Mouse (Mus musculus): ENCODE measurements around the gene Gm20388. TPM values are rescaled to one million over a fixed set of nuclear protein-coding genes. Genes with fewer than 3 reads are reported as not detected.
A peak's percentile ranks its signal among the peaks of the same experiment; 100 is the strongest.

Gm20388 gene
- polyA plus RNA-seq, 1 experiment from 2014 or later, result not detected

- WGBS, result 96% methylated on average over 8 of the region's 8 CpGs
- no peak for ATAC-seq (ENCODE audit: low FRiP score, low TSS enrichment)
- Histone ChIP-seq H3K4me1 (ENCODE audit: control insufficient read depth, insufficient read depth, low read length) (peaks cover 8% of the 10 kb centered on the region; the same call in 1 of the 2 replicates), H3K27ac (ENCODE audit: low read depth, low read length) (no peak overlapping the region), H3K4me2 (replicated peaks; ENCODE audit: low read depth, low read length) (no peak overlapping the region), H3K36me3 (ENCODE audit: control insufficient read depth, insufficient read depth, low read length) (no peaks in the 10 kb centered on the region), H3K9ac (ENCODE audit: low read depth, low read length) (no peak overlapping the region), H3K27me3 (ENCODE audit: control insufficient read depth, insufficient read depth, low read length) (no peaks in the 10 kb centered on the region), H3K9me3 (ENCODE audit: control insufficient read depth, low read length) (no peaks in the 10 kb centered on the region), H3K4me3 (ENCODE audit: low read length) (no peak overlapping the region)
Measured at GRCm38 (mm10) chr8:120044907-120045306, 134.3 kb downstream of the Gm20388 start.

- H3K9ac ChIP-seq (ENCODE audit: low read depth, low read length), result no peak overlapping the region
- no peaks in the 10 kb centered on the region for H3K27me3 ChIP-seq (ENCODE audit: control insufficient read depth, insufficient read depth, low read length)
- no peaks in the 10 kb centered on the region for H3K36me3 ChIP-seq (ENCODE audit: control insufficient read depth, insufficient read depth, low read length)
- no peak for ATAC-seq (ENCODE audit: low FRiP score, low TSS enrichment)
- H3K9me3 ChIP-seq (ENCODE audit: control insufficient read depth, low read length), result no peaks in the 10 kb centered on the region
- peaks cover 8% of the 10 kb centered on the region; the same call in 1 of the 2 replicates for H3K4me1 ChIP-seq (ENCODE audit: control insufficient read depth, insufficient read depth, low read length)
- no peak overlapping the region for H3K4me3 ChIP-seq (ENCODE audit: low read length)
- no peak overlapping the region for H3K4me2 ChIP-seq (replicated peaks; ENCODE audit: low read depth, low read length)
- WGBS, result 42% methylated on average over 5 of the region's 5 CpGs
- no peak overlapping the region for H3K27ac ChIP-seq (ENCODE audit: low read depth, low read length)
Measured at GRCm38 (mm10) chr8:120045471-120045870, 134.8 kb downstream of the Gm20388 start.

GRCm38 (mm10) chr8:120046258-120047020 lies 135.8 kb downstream of the Gm20388 start:
- H3K27ac ChIP-seq (ENCODE audit: low read depth, low read length), result peak overlapping the region; percentile 26; the same call in 1 of the 2 replicates
- H3K4me2 ChIP-seq (replicated peaks; ENCODE audit: low read depth, low read length), result no peak overlapping the region
- H3K4me3 ChIP-seq (ENCODE audit: low read length), result no peak overlapping the region
- H3K9ac ChIP-seq (ENCODE audit: low read depth, low read length), result no peak overlapping the region
- H3K36me3 ChIP-seq (ENCODE audit: control insufficient read depth, insufficient read depth, low read length), result no peaks in the 10 kb centered on the region
- peaks cover 8% of the 10 kb centered on the region; the same call in 1 of the 2 replicates for H3K4me1 ChIP-seq (ENCODE audit: control insufficient read depth, insufficient read depth, low read length)
- no peaks in the 10 kb centered on the region for H3K9me3 ChIP-seq (ENCODE audit: control insufficient read depth, low read length)
- 62% methylated on average over 14 of the region's 14 CpGs for WGBS
- ATAC-seq (ENCODE audit: low FRiP score, low TSS enrichment), result peak; percentile 62; the same call in 1 of the 2 replicates
- no peaks in the 10 kb centered on the region for H3K27me3 ChIP-seq (ENCODE audit: control insufficient read depth, insufficient read depth, low read length)

GRCm38 (mm10) chr8:120049949-120050348 lies 139.3 kb downstream of the Gm20388 start:
- 84% methylated on average over 13 of the region's 13 CpGs for WGBS
- Histone ChIP-seq H3K36me3 (ENCODE audit: control insufficient read depth, insufficient read depth, low read length) (no peaks in the 10 kb centered on the region), H3K27me3 (ENCODE audit: control insufficient read depth, insufficient read depth, low read length) (no peaks in the 10 kb centered on the region), H3K4me1 (ENCODE audit: control insufficient read depth, insufficient read depth, low read length) (peaks cover 8% of the 10 kb centered on the region; the same call in 1 of the 2 replicates), H3K4me3 (ENCODE audit: low read length) (no peak overlapping the region), H3K27ac (ENCODE audit: low read depth, low read length) (no peak overlapping the region), H3K9me3 (ENCODE audit: control insufficient read depth, low read length) (no peaks in the 10 kb centered on the region), H3K4me2 (replicated peaks; ENCODE audit: low read depth, low read length) (no peak overlapping the region), H3K9ac (ENCODE audit: low read depth, low read length) (no peak overlapping the region)
- ATAC-seq (ENCODE audit: low FRiP score, low TSS enrichment), result no peak

- H3K4me2 ChIP-seq (replicated peaks; ENCODE audit: low read depth, low read length), result no peak overlapping the region
- no peaks in the 10 kb centered on the region for H3K36me3 ChIP-seq (ENCODE audit: control insufficient read depth, insufficient read depth, low read length)
- H3K9ac ChIP-seq (ENCODE audit: low read depth, low read length), result no peak overlapping the region
- H3K9me3 ChIP-seq (ENCODE audit: control insufficient read depth, low read length), result no peaks in the 10 kb centered on the region
- H3K27ac ChIP-seq (ENCODE audit: low read depth, low read length), result no peak overlapping the region
- no peak for ATAC-seq (ENCODE audit: low FRiP score, low TSS enrichment)
- H3K4me1 ChIP-seq (ENCODE audit: control insufficient read depth, insufficient read depth, low read length), result peaks cover 8% of the 10 kb centered on the region; the same call in 1 of the 2 replicates
- no peaks in the 10 kb centered on the region for H3K27me3 ChIP-seq (ENCODE audit: control insufficient read depth, insufficient read depth, low read length)
- H3K4me3 ChIP-seq (ENCODE audit: low read length), result no peak overlapping the region
- WGBS, result 66% methylated on average over 10 of the region's 10 CpGs
Measured at GRCm38 (mm10) chr8:120050376-120050775, 139.7 kb downstream of the Gm20388 start.

GRCm38 (mm10) chr8:120051006-120051405 lies 140.4 kb downstream of the Gm20388 start:
- no peak overlapping the region for H3K4me3 ChIP-seq (ENCODE audit: low read length)
- ATAC-seq (ENCODE audit: low FRiP score, low TSS enrichment), result no peak
- no peak overlapping the region for H3K27ac ChIP-seq (ENCODE audit: low read depth, low read length)
- H3K36me3 ChIP-seq (ENCODE audit: control insufficient read depth, insufficient read depth, low read length), result no peaks in the 10 kb centered on the region
- H3K9ac ChIP-seq (ENCODE audit: low read depth, low read length), result no peak overlapping the region
- peaks cover 8% of the 10 kb centered on the region; the same call in 1 of the 2 replicates for H3K4me1 ChIP-seq (ENCODE audit: control insufficient read depth, insufficient read depth, low read length)
- no peak overlapping the region for H3K4me2 ChIP-seq (replicated peaks; ENCODE audit: low read depth, low read length)
- H3K27me3 ChIP-seq (ENCODE audit: control insufficient read depth, insufficient read depth, low read length), result no peaks in the 10 kb centered on the region
- H3K9me3 ChIP-seq (ENCODE audit: control insufficient read depth, low read length), result no peaks in the 10 kb centered on the region
- WGBS, result 20% methylated on average over 4 of the region's 4 CpGs

DNA sequence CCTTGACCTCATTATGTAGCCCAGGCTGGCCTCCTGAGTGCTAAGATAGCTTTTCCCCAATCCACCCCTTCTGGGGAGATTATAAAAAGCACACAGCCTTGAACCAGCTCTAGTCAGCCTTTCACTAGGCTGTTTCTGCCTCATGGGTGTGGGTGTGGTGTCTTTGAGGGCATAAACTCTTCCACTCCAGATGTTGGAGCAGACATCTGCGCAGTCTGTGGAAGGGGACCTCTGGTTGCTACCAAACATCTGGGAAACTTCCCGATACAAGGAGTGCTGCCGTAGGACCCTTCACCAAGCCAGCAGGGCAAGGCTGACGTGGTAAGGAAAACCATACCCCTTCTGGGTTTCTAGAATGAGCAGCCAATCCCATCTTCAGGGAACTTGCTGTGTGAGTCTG lies 141.3 kb downstream of the Gm20388 start:
- Histone ChIP-seq H3K27me3 (ENCODE audit: control insufficient read depth, insufficient read depth, low read length) (no peaks in the 10 kb centered on the region), H3K36me3 (ENCODE audit: control insufficient read depth, insufficient read depth, low read length) (no peaks in the 10 kb centered on the region), H3K9ac (ENCODE audit: low read depth, low read length) (no peak overlapping the region), H3K27ac (ENCODE audit: low read depth, low read length) (no peak overlapping the region), H3K4me2 (replicated peaks; ENCODE audit: low read depth, low read length) (no peak overlapping the region), H3K4me3 (ENCODE audit: low read length) (no peak overlapping the region), H3K4me1 (ENCODE audit: control insufficient read depth, insufficient read depth, low read length) (no peaks in the 10 kb centered on the region), H3K9me3 (ENCODE audit: control insufficient read depth, low read length) (no peaks in the 10 kb centered on the region)
- no peak for ATAC-seq (ENCODE audit: low FRiP score, low TSS enrichment)
- 87% methylated on average over 4 of the region's 4 CpGs for WGBS

GRCm38 (mm10) chr8:120052318-120052717 lies 141.7 kb downstream of the Gm20388 start:
- 76% methylated on average over 8 of the region's 8 CpGs for WGBS
- no peak for ATAC-seq (ENCODE audit: low FRiP score, low TSS enrichment)

DNA sequence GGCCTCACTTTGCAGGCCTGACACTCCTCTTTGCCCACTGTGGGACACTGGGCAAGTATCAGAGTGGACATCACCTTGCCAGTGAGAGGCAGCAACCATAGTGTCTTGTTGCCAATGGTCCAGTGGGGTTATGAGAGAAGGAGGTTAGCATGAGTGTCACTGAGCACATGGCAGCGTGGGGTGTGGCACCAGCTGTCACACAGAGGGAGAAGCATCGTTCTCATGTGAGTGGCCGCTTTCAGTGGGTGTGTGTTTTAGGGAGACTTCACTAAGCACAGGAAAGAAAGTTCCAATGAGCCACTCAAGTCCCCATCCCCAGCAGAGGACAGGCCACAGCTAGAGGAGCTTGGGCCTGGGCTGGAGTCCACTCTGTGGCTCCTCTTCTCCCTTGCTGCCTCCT lies 144.2 kb downstream of the Gm20388 start:
- Histone ChIP-seq H3K9ac (ENCODE audit: low read depth, low read length) (no peak overlapping the region), H3K4me1 (ENCODE audit: control insufficient read depth, insufficient read depth, low read length) (no peaks in the 10 kb centered on the region), H3K27ac (ENCODE audit: low read depth, low read length) (no peak overlapping the region), H3K36me3 (ENCODE audit: control insufficient read depth, insufficient read depth, low read length) (no peaks in the 10 kb centered on the region), H3K4me3 (ENCODE audit: low read length) (no peak overlapping the region), H3K27me3 (ENCODE audit: control insufficient read depth, insufficient read depth, low read length) (no peaks in the 10 kb centered on the region), H3K4me2 (replicated peaks; ENCODE audit: low read depth, low read length) (no peak overlapping the region), H3K9me3 (ENCODE audit: control insufficient read depth, low read length) (no peaks in the 10 kb centered on the region)
- WGBS, result 77% methylated on average over 3 of the region's 3 CpGs
- no peak for ATAC-seq (ENCODE audit: low FRiP score, low TSS enrichment)

More at GRCm38 (mm10) chr8:120052318-120052717, 141.7 kb downstream of the Gm20388 start:
- Histone ChIP-seq H3K4me2 (replicated peaks; ENCODE audit: low read depth, low read length) (no peak overlapping the region), H3K9me3 (ENCODE audit: control insufficient read depth, low read length) (no peaks in the 10 kb centered on the region), H3K27ac (ENCODE audit: low read depth, low read length) (no peak overlapping the region), H3K36me3 (ENCODE audit: control insufficient read depth, insufficient read depth, low read length) (no peaks in the 10 kb centered on the region), H3K27me3 (ENCODE audit: control insufficient read depth, insufficient read depth, low read length) (no peaks in the 10 kb centered on the region), H3K4me1 (ENCODE audit: control insufficient read depth, insufficient read depth, low read length) (no peaks in the 10 kb centered on the region), H3K9ac (ENCODE audit: low read depth, low read length) (no peak overlapping the region), H3K4me3 (ENCODE audit: low read length) (no peak overlapping the region)
